Mouse (Mus musculus): ENCODE measurements around the gene Wiz.

DNA sequence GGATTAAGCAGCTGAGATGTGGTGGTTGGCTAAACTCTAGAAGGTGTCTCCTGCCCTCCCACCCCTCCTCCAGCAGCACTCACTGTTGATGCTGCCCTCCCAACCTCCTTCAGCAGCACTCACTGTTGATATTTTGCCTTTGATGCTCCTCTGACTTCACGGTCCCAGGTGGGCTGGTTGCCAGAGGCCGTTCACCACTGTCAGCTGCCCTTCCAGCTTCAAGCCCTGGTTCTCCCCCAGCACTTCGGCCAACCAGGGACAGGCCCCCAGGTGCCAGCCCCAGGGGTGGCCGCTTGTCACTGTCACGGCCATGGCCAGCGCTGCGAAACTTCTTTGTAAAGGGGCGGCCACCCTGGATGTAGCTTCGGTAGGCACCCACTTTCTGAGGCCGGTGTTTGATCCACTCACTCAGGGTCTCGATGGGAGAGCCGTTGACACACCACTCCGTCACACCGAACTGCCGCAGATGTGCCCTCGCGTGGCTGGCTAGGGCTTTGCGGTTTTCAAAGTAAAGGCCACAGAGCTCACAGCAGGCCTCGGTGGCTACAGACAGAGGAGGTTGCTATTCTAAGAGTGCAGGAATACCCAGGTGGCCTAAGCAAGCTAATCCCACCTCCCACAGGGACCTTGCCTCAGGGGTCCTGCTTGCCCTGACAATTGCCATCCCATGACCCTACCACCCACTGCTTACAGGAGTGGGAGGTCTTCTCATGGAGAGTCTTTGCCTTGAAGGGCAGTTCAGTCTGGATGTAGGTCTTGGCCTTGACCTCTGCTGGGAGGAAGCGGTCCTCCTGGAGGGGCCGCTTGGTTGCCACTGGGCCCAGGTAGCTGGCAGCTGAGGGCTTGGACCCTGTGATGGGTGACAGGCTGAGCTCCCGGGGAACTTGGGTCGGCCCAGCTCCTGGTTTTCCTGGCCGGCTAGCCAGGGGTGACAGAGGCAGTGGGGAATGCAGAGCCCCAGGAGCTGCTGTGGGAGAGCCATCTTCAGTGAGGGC, 32.2 kb downstream of the Wiz start:
- TF ChIP-seq CTCF (IDR thresholded peaks at IDR 0.05; ENCODE audit: low read depth): no peak
- TF ChIP-seq EP300 (IDR thresholded peaks at IDR 0.05; ENCODE audit: low read depth): no peak

Measured in liver, postnatal 0 days (tissue).